Mouse (Mus musculus) mature B cell (primary cell): ENCODE results near the gene Lamc2.

Experiments
- in situ Hi-C: fragments of 300-500 bp; cut with MboI; formaldehyde crosslinking; loops from 2 replicates; pipeline ENCODE4 v1.14.3; 2019

The Lamc2 gene

DNA sequence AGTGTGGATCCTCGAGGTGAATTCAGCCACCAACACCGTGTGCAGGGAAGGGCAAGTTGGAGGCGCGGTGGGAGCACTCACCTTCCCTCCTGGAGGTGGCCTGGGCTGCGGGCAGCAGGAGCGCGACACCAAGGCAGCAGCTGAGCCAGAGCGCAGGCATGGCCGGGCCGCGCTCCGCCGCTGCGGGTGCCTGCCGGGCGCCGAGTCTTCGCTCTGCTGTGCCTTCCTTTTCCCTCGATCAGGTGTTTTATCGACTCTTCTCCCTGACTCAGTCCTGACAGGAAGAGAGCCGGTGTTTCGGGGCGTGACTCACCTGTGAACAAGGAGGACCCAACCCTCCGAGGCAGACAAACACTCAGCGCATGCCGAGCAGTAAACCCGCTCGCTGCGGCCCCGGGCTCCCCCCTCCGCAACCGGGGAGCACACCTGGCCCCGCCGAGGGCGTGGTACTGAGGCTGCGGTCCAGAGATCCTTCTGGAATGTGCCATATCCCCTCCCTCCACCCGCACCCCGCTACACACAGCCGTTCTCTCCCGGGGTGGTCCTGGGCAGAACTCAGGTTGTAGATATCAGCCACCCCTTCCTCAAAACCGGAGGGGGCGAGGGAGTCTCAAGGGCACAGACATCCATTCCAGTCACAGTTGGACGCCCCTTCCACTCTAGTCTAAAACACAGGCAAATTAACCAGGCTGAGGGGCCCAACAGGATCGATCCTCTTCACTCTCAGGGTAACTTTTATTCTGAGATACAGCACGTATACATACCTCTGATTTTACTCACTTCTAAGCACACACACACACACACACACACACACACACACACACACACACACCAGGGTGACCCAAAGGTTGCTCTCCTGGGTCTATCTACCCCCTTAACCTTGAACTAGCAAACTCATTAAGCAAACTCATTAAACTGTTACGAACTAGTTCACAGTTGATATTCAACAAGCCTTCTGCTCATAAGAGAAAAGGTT, at the start of gene Lamc2:
Gene Lamc2 (minus strand): TSS at position 620 of the 976 bp plus-strand sequence.
- in situ Hi-C loops, result no loop called here

- in situ Hi-C loops, result no loop called here
These were observed 49.3 kb upstream of the Lamc2 start for GRCm38 (mm10) chr1:153235576-153235975.

GRCm38 (mm10) chr1:153231681-153232080, 45.4 kb upstream of the Lamc2 start:
- in situ Hi-C loops, result no loop called here

DNA sequence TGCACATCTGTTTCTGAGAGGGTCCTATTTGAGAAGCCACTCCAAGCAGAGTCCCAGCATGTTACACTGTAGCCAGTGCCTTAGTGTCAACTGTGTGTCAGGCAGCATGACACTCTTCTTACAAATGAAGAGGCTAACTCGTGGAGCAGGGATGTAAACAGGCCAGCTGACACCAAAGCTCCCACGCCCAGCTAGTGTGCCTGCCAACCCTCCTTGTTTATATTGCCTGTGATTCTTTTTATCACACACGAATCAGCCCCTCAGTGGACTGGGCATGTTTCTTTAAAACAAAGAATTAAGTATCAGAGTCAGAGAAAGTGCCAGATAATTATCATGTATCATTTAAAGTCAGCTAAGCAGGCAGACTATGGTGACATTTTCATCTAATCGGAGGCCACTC, 41.7 kb upstream of the Lamc2 start:
- in situ Hi-C loops, result no loop called here

GRCm38 (mm10) chr1:153227096-153227495, 40.8 kb upstream of the Lamc2 start:
- in situ Hi-C loops, result no loop called here

GRCm38 (mm10) chr1:153225786-153226725, 39.8 kb upstream of the Lamc2 start:
- in situ Hi-C loops, result no loop called here

- in situ Hi-C loops, result no loop called here
These were observed 38.1 kb upstream of the Lamc2 start for GRCm38 (mm10) chr1:153224331-153224730.

GRCm38 (mm10) chr1:153219376-153219775, 33.1 kb upstream of the Lamc2 start:
- in situ Hi-C loops, result no loop called here

- in situ Hi-C loops, result no loop called here
These were observed 30.3 kb upstream of the Lamc2 start for GRCm38 (mm10) chr1:153216516-153216915.

DNA sequence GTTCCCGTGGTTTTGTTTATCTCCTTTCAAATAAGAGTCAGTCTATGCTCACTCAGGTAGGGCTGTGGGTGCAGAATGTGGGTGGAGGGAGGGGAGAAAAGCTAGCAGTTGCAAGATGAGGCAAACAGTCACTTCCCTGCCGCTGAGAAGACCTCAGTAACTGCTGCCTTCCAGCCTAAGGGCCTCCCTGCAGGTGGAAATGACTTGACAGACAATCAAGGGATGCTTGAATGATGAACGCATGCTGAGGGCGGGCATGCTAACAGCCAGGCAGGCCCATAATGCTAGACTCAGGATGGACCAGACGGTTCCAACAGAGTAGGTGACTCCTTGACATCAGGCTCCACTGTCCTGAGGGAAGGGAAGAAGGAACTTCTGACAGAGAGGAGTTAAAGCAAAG, 29.4 kb upstream of the Lamc2 start:
- in situ Hi-C loops, result no loop called here

GRCm38 (mm10) chr1:153210992-153211391, 24.7 kb upstream of the Lamc2 start:
- in situ Hi-C loops, result no loop called here

DNA sequence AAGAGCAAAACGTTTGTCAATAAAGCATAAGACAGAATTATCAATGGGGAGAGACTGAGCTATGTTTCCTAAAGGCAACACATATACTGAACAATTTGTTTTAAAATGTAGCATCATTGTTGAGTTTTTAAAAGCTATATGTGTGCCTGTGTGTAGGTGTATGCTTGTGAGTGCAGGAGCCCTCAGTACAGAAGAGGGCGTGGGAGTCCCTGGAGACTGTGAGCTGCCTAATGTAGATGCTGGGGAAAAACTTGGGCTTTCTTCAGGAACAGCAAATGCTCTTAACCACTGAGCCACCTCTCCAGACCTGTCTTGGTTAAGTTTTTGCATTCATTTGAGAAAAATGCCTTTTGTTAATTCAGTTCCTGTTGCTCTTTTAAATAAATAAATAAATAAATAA, 24.0 kb upstream of the Lamc2 start:
- in situ Hi-C loops, result no loop called here

DNA sequence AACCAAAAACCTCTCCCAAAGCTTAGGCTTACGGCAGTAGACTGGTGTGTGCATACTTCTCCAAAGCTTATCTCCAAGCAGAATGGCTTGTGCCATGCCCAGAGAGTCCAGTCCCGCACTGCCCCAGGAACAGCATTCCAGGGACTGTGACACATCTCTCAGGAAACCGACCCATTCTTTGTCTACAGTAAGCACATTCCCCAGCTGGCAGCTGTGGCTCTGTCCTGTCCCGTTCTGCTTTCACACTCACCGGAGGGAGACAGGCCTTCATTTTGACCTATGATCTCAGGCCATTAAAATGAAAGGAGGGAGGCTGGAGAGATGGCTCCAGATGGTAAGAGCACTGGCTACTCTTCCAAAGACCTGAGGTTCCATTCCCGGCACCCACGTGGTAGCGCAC, 15.9 kb upstream of the Lamc2 start:
- in situ Hi-C loops, result no loop called here

DNA sequence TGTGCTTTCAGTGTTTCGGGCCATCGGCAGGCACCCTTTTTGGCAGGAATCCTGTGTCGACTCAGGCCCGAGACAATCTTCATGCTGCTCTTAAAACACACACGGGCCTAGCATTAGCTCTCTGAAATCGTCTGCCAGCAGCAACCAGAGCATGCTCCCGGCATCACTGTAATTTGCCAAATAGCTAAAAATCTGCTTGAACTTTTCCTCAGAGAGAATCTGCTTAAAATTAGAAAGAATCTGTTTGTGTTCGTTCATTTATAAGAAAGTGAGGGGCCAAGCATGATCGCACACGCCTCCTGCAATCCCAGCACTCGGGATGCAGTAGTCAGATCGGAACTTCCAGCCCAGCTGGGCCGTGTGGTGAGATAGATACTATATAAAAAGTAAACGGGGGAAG, 15.2 kb upstream of the Lamc2 start:
- in situ Hi-C loops, result no loop called here

DNA sequence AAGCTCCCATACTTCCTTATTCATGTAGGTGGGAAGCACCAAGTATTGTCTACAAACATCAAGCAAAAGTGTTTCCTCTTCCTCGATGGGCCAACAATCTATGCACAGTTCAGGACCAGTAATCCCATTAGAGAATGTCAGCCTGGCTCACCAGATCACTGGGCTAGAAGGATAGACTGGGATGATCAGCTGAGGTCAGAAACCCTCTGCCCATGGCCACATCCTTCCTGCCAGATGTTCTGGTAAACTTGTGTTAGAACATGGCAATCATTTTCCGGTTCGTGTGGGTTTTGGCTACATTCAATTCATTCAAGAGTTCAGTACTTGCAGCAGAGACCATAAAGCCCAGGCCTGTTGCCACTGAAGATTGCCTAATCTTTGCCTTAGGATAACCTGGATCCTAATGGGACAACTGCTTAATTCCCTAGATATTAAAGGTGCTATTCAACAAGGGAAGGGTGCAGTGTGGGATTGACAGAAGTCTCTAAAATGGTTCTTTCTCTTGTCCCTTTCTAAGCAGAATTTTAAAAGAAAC, 11.1 kb upstream of the Lamc2 start:
- in situ Hi-C loops, result no loop called here

DNA sequence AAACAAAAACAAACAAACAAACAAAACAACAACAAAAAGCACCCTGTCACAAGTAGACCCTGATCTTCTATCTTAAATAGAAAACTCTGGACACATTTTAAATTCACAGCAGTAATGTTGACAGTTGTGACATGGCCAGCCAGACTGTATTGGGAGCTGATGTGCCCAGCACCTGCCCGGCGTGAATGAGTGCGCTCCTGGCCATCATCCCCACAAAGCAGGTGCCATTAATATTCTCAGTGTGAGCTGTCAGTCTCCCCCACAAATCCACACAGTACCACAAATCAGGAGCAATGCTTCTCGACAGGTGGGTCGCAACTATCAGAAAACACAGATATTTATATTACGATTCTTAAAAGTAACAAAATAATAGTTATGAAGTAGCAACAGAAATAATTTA, 6.7 kb upstream of the Lamc2 start:
- in situ Hi-C loops, result no loop called here

GRCm38 (mm10) chr1:153192379-153192778, 6.1 kb upstream of the Lamc2 start:
- in situ Hi-C loops, result no loop called here

DNA sequence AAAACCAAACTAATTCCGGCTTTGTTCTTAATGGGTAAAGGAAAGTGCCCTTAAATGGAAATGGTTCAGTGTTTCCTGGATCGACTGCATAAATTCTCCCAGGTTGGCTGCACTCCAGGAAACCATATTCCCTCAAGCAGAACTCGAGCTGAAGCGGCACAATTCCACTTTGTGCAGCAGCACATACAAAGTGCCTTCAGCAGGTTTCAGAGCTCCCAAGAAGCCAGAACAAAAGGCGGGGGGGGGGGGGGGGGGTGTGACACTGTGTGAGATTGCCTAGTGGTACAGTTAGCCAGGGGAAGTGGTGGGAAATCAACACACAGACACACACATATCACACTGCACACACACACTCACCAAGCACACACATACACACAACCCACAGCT, 5.7 kb upstream of the Lamc2 start:
- in situ Hi-C loops, result no loop called here

GRCm38 (mm10) chr1:153191237-153191942, 5.1 kb upstream of the Lamc2 start:
- in situ Hi-C loops, result no loop called here

GRCm38 (mm10) chr1:153188081-153188480, 1.8 kb upstream of the Lamc2 start:
- in situ Hi-C loops, result no loop called here

DNA sequence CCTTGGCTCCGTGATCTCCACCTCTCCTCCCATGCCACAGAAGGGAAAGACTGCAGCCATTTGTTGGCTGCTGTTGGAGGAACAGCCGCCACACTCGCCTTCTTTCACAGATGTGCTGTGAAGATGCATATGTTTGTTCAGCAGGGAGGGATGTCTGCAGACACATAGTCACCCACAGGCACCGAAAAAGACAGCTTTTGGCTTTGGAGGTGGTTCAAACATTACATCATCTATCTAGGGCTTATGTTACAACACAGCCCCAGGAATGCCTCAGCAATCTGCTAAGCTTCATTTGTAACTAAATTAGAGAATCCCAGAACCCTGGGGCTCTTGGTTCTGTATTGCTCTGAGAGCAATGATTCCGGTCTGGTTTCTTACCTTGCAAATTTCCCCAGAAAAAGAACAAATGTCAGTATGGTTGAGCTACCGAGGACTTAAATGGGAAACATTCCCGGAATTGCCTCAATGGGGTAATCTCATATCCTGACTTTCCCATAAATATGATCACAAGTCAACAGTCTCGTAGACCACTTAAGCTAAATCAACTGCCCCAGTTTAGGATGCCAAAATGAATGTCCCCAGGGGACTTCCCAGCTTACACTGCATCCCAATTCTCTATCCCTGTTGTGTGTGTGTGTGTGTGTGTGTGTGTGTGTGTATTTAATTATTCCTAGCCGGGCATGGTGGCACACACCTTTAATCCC, 5.5 kb downstream of the Lamc2 start:
- in situ Hi-C loops, result no loop called here
